10 mouse cellular contexts compared by ENCODE assay signal in the genomic region with DNA sequence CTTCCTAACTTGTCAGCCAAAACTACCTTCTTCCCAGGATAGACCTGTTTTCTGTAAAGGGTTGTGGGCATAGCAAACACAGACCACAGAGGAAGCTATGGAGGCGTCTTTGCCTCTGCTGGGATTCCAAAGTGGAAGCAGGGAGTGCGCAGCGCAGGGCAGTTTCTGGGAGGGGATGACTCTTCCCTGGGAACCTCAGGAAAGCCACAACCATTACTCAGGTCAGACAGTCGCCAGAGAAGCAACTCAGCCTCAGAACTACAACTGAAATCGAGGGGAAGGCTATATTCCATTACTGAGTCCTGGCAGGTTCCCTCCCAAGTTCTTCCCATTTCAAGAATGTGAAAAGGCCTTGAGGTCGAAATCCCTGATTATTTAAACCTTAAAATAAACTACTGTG. TPM values are rescaled to one million over a fixed set of nuclear protein-coding genes. Genes with fewer than 3 reads are reported as not detected.
DNase-seq lines count a peak whose midpoint lies in the region; ATAC-seq and TF ChIP-seq lines count a peak whose summit lies in the region.
"Had no signal": no experiment of that assay in that cellular context is flagged by ENCODE, and none has a peak within 500 bp of the region (broad histone marks: within the 10 kb centered on the region; RNA-seq: fewer than 3 reads in every experiment).

No protein-coding gene starts in this region.

- peak overlapping the region; percentile 85 for H3K4me2 ChIP-seq in heart, postnatal 0 days (ENCODE audit: low read depth, low read length)
- H3K4me2 ChIP-seq in liver, postnatal 0 days (ENCODE audit: low read depth, low read length) = peak overlapping the region; percentile 84

- TF ChIP-seq CTCF in heart, postnatal 0 days (IDR thresholded peaks at IDR 0.05; ENCODE audit: low read depth) = no peak
- no peak for TF ChIP-seq CTCF in liver, postnatal 0 days (IDR thresholded peaks at IDR 0.05; ENCODE audit: low read depth)

- no peak for ATAC-seq in heart, postnatal 0 days (ENCODE audit: insufficient read depth, low read depth)
- ATAC-seq in liver, postnatal 0 days = no peak
- ATAC-seq in monocyte, adult 5-6 weeks (replicated peaks; ENCODE audit: insufficient number of reproducible peaks, low FRiP score, low TSS enrichment, poor library complexity, severe bottlenecking) = no peak

- no peak for TF ChIP-seq EP300 in heart, postnatal 0 days (IDR thresholded peaks at IDR 0.05; ENCODE audit: low read depth)
- no peak for TF ChIP-seq EP300 in liver, postnatal 0 days (IDR thresholded peaks at IDR 0.05; ENCODE audit: low read depth)

- H3K9me3 ChIP-seq in heart, postnatal 0 days (replicated peaks; ENCODE audit: control insufficient read depth, low read length) = no peaks in the 10 kb centered on the region
- H3K9me3 ChIP-seq in liver, postnatal 0 days (ENCODE audit: low read length) = no peaks in the 10 kb centered on the region

- H3K27me3 ChIP-seq in heart, postnatal 0 days (ENCODE audit: control insufficient read depth, insufficient read depth, low read length) = no peaks in the 10 kb centered on the region
- no peaks in the 10 kb centered on the region; the same call in 1 of the 2 replicates for H3K27me3 ChIP-seq in liver, postnatal 0 days (ENCODE audit: insufficient read depth, low read length)

- H3K4me1 ChIP-seq in heart, postnatal 0 days (ENCODE audit: control insufficient read depth, insufficient read depth) = peaks cover 56% of the 10 kb centered on the region
- H3K4me1 ChIP-seq in liver, postnatal 0 days (ENCODE audit: insufficient read depth) = peaks cover 10% of the 10 kb centered on the region

- peak; percentile 31 for DNase-seq in embryo, embryonic 10.5 days (ENCODE audit: low spot score)
- DNase-seq in embryo, embryonic 10 days (ENCODE audit: low spot score) = no peak
- peak; percentile 56 for DNase-seq in 3T3-L1 (ENCODE audit: low read depth, low spot score)
- no peak for DNase-seq in heart, postnatal 0 days (ENCODE audit: low spot score)
- no peak for DNase-seq in liver, postnatal 0 days
- DNase-seq in urinary bladder, adult 18-20 months (ENCODE audit: low spot score in 2 of 2) = no peak
- DNase-seq in left cerebral cortex, postnatal 14 days (ENCODE audit: low spot score in 2 of 2) = no peak
- DNase-seq: adrenal gland, postnatal 14 days; gastrocnemius, postnatal 10 days had no signal

- H3K4me3 ChIP-seq in heart, postnatal 0 days (ENCODE audit: low read depth, low read length) = peak overlapping the region; percentile 64
- no peak overlapping the region for H3K4me3 ChIP-seq in liver, postnatal 0 days (ENCODE audit: low read depth, low read length)

- H3K9ac ChIP-seq in heart, postnatal 0 days (replicated peaks; ENCODE audit: low read depth, low read length) = peak overlapping the region; percentile 81
- H3K9ac ChIP-seq in liver, postnatal 0 days (replicated peaks) = no peak overlapping the region

- intact Hi-C loops in left cerebral cortex, postnatal 14 days (cut with DNase I) = no loop called here

- WGBS in heart, postnatal 0 days = 21% methylated on average over 6 of the region's 6 CpGs
- WGBS in liver, postnatal 0 days (ENCODE audit: insufficient replicate concordance) = 50% methylated on average over 6 of the region's 6 CpGs

- H3K36me3 ChIP-seq in heart, postnatal 0 days (replicated peaks; ENCODE audit: control insufficient read depth, insufficient read depth, low read length) = no peaks in the 10 kb centered on the region
- no peaks in the 10 kb centered on the region for H3K36me3 ChIP-seq in liver, postnatal 0 days (replicated peaks; ENCODE audit: insufficient read depth, low read length)

- peak overlapping the region; percentile 89 for H3K27ac ChIP-seq in heart, postnatal 0 days (ENCODE audit: low read depth)
- no peak overlapping the region for H3K27ac ChIP-seq in liver, postnatal 0 days (ENCODE audit: low read depth)

RNA-seq across cellular contexts. Expression of a gene that starts 51.8 kb away (rescaled TPM):
- 15.7 and 25.2 TPM in 2 replicates for total RNA-seq in heart, postnatal 0 days (2014; rRNA removed; ENCODE audit: low replicate concordance)
- polyA plus RNA-seq in heart, postnatal 0 days (2015; fragmentation: Nextera tagmentation; extraction: Ambion mirVana) = 12.5 and 13.0 TPM in 2 replicates
- polyA plus RNA-seq in liver, postnatal 0 days (2015; fragmentation: Nextera tagmentation; extraction: Ambion mirVana) = 3.5 and 4.1 TPM in 2 replicates
- total RNA-seq in monocyte, adult 5-6 weeks (2017) = 6.8 to 17.4 TPM (median 7.0 TPM) in 3 replicates
- total RNA-seq in left cerebral cortex, postnatal 14 days (2021) = 10 to 100 TPM; 17.6 to 19.5 TPM

Comparison
In these comparisons a context has a peak if more than half of its experiments do, and no peak if none do; other contexts are left out.
1. DNase-seq: peak in embryo, embryonic 10.5 days (single experiment) and 3T3-L1 (single experiment); none in embryo, embryonic 10 days (single experiment), heart, postnatal 0 days (single experiment), liver, postnatal 0 days (single experiment), urinary bladder, adult 18-20 months (0 of 2) and left cerebral cortex, postnatal 14 days (0 of 2).